Mouse (Mus musculus) liver, postnatal 0 days (tissue): ENCODE data around the gene Rbm15b. TPM values are rescaled to one million over a fixed set of nuclear protein-coding genes. Genes with fewer than 3 reads are reported as not detected.
A peak's percentile ranks its signal among the peaks of the same experiment; 100 is the strongest.

Experiments used
- ATAC-seq: fragments of 200-750 bp; cut with Nextera tagmentation; 2 replicates; pipeline ENCODE4 v1.8.0; 2017; ENCODE audit warnings: mild to moderate bottlenecking, moderate library complexity
- DNase-seq: peaks from one replicate; pipeline ENCODE4 v3.0.0-alpha.2; 2016
- H3K27ac ChIP-seq: fragments of 300-500 bp; sonication (generic); 2 replicates; pipeline ENCODE4 v1.5.1; 2014; ENCODE audit warnings: antibody characterized with exemption, moderate library complexity, mild to moderate bottlenecking, low read depth
- H3K27me3 ChIP-seq: fragments of 300-500 bp; sonication (generic); 2 replicates; pipeline ENCODE4 v1.6.1; 2014; ENCODE audit warnings: low read length, control low read depth, mixed read lengths; ENCODE audit not compliant: insufficient read depth
- H3K36me3 ChIP-seq: fragments of 300-500 bp; sonication (generic); replicated peaks from 2 replicates; pipeline ENCODE4 v1.6.1; 2014; ENCODE audit warnings: mild to moderate bottlenecking, control low read depth, low read length, moderate library complexity, mixed read lengths; ENCODE audit not compliant: insufficient read depth
- H3K4me1 ChIP-seq: fragments of 300-500 bp; sonication (generic); 2 replicates; pipeline ENCODE4 v1.6.1; 2014; ENCODE audit warnings: antibody characterized with exemption, mild to moderate bottlenecking, control low read depth; ENCODE audit not compliant: insufficient read depth
- H3K4me2 ChIP-seq: fragments of 300-500 bp; sonication (generic); 2 replicates; pipeline ENCODE4 v1.6.1; 2014; ENCODE audit warnings: low read depth, mild to moderate bottlenecking, low read length, moderate library complexity, mixed read lengths
- H3K4me3 ChIP-seq: fragments of 300-500 bp; sonication (generic); 2 replicates; pipeline ENCODE4 v1.5.1; 2014; ENCODE audit warnings: low read depth, low read length
- H3K9ac ChIP-seq: fragments of 300-500 bp; sonication (generic); replicated peaks from 2 replicates; pipeline ENCODE4 v1.6.1; 2014; ENCODE audit warnings: mild to moderate bottlenecking, moderate library complexity
- H3K9me3 ChIP-seq: fragments of 300-500 bp; sonication (generic); 2 replicates; pipeline ENCODE4 v1.6.1; 2016; ENCODE audit warnings: mild to moderate bottlenecking, control low read depth, low read length, mixed read lengths
- CTCF ChIP-seq: sonication (generic); IDR thresholded peaks from 2 replicates; pipeline ENCODE4 v1.5.1; 2016; ENCODE audit warnings: antibody characterized with exemption, low read depth
- EP300 ChIP-seq: IDR thresholded peaks from 2 replicates; pipeline ENCODE4 v1.6.1; 2016; ENCODE audit warnings: antibody characterized with exemption, low read depth, mild to moderate bottlenecking
- WGBS: fragments of 180-500 bp; shearing (Covaris S2); extraction: QIAGEN DNeasy Blood & Tissue Kit; methylation state at CpG from one replicate; pipeline ENCODE4 v1.1.7; 2014; ENCODE audit not compliant: insufficient replicate concordance; 5-methylcytosine and 5-hydroxymethylcytosine counted together
- polyA plus RNA-seq: library from polyadenylated mRNA; unstranded; fragments of >200 nt; fragmentation: Nextera tagmentation; extraction: Ambion mirVana; gene quantifications from 2 replicates; pipeline ENCODE4 v1.2.1, GENCODE M21; 2015

Rbm15b gene
- polyA plus RNA-seq, 1 experiment from 2014 or later: 1.4 TPM

DNA sequence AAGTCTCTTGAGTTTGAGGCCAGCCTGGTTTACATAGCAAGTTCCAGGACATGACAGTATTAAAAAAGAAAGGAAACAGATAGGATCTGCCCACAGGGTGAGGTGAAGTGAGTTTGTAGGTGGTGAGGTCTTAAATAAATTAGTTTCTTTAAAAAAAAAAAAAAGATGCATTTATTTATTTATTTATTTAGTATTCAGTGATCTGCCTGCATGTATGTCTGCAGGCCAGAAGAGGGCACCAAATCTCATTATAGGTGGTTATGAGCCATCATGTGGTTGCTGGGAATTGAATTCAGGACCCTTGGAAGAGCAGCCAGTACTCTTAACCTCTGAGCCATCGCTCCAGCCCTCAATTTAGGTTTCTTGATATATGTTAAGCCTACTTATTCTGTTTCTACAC, 46.7 kb downstream of the Rbm15b start:
- peaks cover 50% of the 10 kb centered on the region for H3K36me3 ChIP-seq
- 98% methylated on average over 1 of the region's 1 CpGs for WGBS

More for the DNA sequence above, 46.7 kb downstream of the Rbm15b start:
- Histone ChIP-seq H3K27ac (no peak overlapping the region), H3K9me3 (no peaks in the 10 kb centered on the region), H3K4me1 (no peaks in the 10 kb centered on the region), H3K4me2 (no peak overlapping the region), H3K4me3 (no peak overlapping the region), H3K9ac (no peak overlapping the region), H3K27me3 (no peaks in the 10 kb centered on the region)
- ATAC-seq (no peak), DNase-seq (no peak)
- TF ChIP-seq EP300 (no peak), CTCF (peak; percentile 50)

Other genes with a start within 250 kb of the Rbm15b start
- gene Grm2, start 231.3 kb downstream of the Rbm15b start, polyA plus RNA-seq: not detected in 2 replicates
- gene Tex264, start 201.5 kb downstream of the Rbm15b start, polyA plus RNA-seq: 25.6 and 33.1 TPM in 2 replicates
- 1.2 and 1.7 TPM in 2 replicates for gene Rad54l2, start 98.2 kb downstream of the Rbm15b start, polyA plus RNA-seq
- 3.1 and 5.0 TPM in 2 replicates for gene Dcaf1, start 65.6 kb downstream of the Rbm15b start, polyA plus RNA-seq
- 104 and 139 TPM in 2 replicates for gene Manf, start 4.6 kb upstream of the Rbm15b start, polyA plus RNA-seq